ENCODE assay signal across 16 mouse cellular contexts in the genomic region with DNA sequence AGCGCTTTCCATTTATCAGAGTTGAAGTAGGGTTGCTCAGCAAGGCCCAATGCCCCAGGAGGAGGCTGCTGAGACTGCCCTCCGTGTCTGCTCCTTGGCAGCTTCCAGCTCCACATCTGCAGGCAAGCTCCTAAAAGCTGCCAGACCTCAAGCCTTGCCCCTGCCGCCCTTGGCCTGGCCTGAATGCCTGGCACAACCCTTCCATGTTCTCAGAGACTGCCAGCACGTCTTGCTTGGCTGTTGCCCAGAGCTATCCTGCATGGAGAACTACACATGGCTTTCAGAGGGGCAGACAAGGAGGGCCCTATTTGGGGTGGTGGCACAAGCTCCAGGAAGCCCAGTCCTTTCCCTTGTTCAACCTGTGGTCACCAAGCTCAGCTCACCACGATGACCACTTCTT. TPM values are rescaled to one million over a fixed set of nuclear protein-coding genes. Genes with fewer than 3 reads are reported as not detected.
DNase-seq lines count a peak whose midpoint lies in the region; ATAC-seq and TF ChIP-seq lines count a peak whose summit lies in the region.
"Had no signal": no experiment of that assay in that cellular context is flagged by ENCODE, and none has a peak within 500 bp of the region (broad histone marks: within the 10 kb centered on the region; RNA-seq: fewer than 3 reads in every experiment).

No protein-coding gene starts in this region.

- H3K9ac ChIP-seq in hindbrain, embryonic 16.5 days (ENCODE audit: low read depth, low read length), result no peak overlapping the region
- no peak overlapping the region for H3K9ac ChIP-seq in hindbrain, embryonic 12.5 days
- no peak overlapping the region for H3K9ac ChIP-seq in midbrain, postnatal 0 days (replicated peaks; ENCODE audit: low read length, poor library complexity, severe bottlenecking)
- H3K9ac ChIP-seq in midbrain, embryonic 15.5 days, result no peak overlapping the region
- H3K9ac ChIP-seq: forebrain, embryonic 15.5 days; hindbrain, embryonic 14.5 days; liver, postnatal 0 days had no signal

- WGBS in hindbrain, embryonic 16.5 days, result 71% methylated on average over 5 of the region's 5 CpGs
- 73% methylated on average over 5 of the region's 5 CpGs for WGBS in hindbrain, embryonic 12.5 days
- WGBS in midbrain, postnatal 0 days, result 71% methylated on average over 5 of the region's 5 CpGs
- WGBS in midbrain, embryonic 15.5 days, result 72% methylated on average over 5 of the region's 5 CpGs

- no peak overlapping the region for H3K27ac ChIP-seq in hindbrain, embryonic 16.5 days (ENCODE audit: low read depth, low read length)
- no peak overlapping the region for H3K27ac ChIP-seq in hindbrain, embryonic 12.5 days
- no peak overlapping the region for H3K27ac ChIP-seq in midbrain, postnatal 0 days (ENCODE audit: low read depth, low read length)
- no peak overlapping the region for H3K27ac ChIP-seq in midbrain, embryonic 15.5 days
- H3K27ac ChIP-seq: forebrain, embryonic 15.5 days; hindbrain, embryonic 14.5 days; midbrain, embryonic 10.5 days had no signal

- H3K4me1 ChIP-seq in hindbrain, embryonic 16.5 days (ENCODE audit: control insufficient read depth, insufficient read depth, low read depth, low read length), result no peaks in the 10 kb centered on the region
- H3K4me1 ChIP-seq in hindbrain, embryonic 12.5 days, result no peaks in the 10 kb centered on the region
- no peaks in the 10 kb centered on the region for H3K4me1 ChIP-seq in midbrain, postnatal 0 days (ENCODE audit: insufficient read depth, low read length)
- no peaks in the 10 kb centered on the region for H3K4me1 ChIP-seq in midbrain, embryonic 15.5 days
- H3K4me1 ChIP-seq: forebrain, embryonic 15.5 days had no signal

- peak; percentile 48 for DNase-seq in adrenal gland, postnatal 14 days
- no peak for DNase-seq in adrenal gland, adult 18-20 months (ENCODE audit: low spot score in 2 of 2)
- DNase-seq in midbrain, postnatal 0 days (ENCODE audit: low spot score), result peak; percentile 21
- peak; percentile 62 for DNase-seq in gastrocnemius, postnatal 25 days
- DNase-seq: cerebellum, adult 8-10 months; liver, postnatal 0 days had no signal

- no peaks in the 10 kb centered on the region for H3K9me3 ChIP-seq in hindbrain, embryonic 16.5 days (ENCODE audit: control insufficient read depth, low read length)
- no peaks in the 10 kb centered on the region for H3K9me3 ChIP-seq in hindbrain, embryonic 12.5 days (replicated peaks)
- H3K9me3 ChIP-seq in midbrain, postnatal 0 days (ENCODE audit: low read length), result no peaks in the 10 kb centered on the region
- no peaks in the 10 kb centered on the region for H3K9me3 ChIP-seq in midbrain, embryonic 15.5 days
- H3K9me3 ChIP-seq: forebrain, embryonic 15.5 days; midbrain, embryonic 10.5 days had no signal

- TF ChIP-seq CTCF in midbrain, postnatal 0 days (IDR thresholded peaks at IDR 0.05), result no peak

- no peak overlapping the region for H3K4me3 ChIP-seq in hindbrain, embryonic 16.5 days (ENCODE audit: low read length)
- no peak overlapping the region for H3K4me3 ChIP-seq in hindbrain, embryonic 12.5 days
- H3K4me3 ChIP-seq in midbrain, postnatal 0 days (ENCODE audit: low read depth, low read length), result no peak overlapping the region
- no peak overlapping the region for H3K4me3 ChIP-seq in midbrain, embryonic 15.5 days
- H3K4me3 ChIP-seq: forebrain, embryonic 15.5 days; midbrain, embryonic 10.5 days had no signal

- no peaks in the 10 kb centered on the region for H3K36me3 ChIP-seq in hindbrain, embryonic 16.5 days (ENCODE audit: control insufficient read depth, insufficient read depth, low read length)
- H3K36me3 ChIP-seq in hindbrain, embryonic 12.5 days, result no peaks in the 10 kb centered on the region
- H3K36me3 ChIP-seq in midbrain, postnatal 0 days (ENCODE audit: insufficient read depth, low read length), result no peaks in the 10 kb centered on the region
- no peaks in the 10 kb centered on the region for H3K36me3 ChIP-seq in midbrain, embryonic 15.5 days (replicated peaks)
- H3K36me3 ChIP-seq: forebrain, embryonic 15.5 days; midbrain, embryonic 10.5 days had no signal

- no peaks in the 10 kb centered on the region; the same call in 1 of the 2 replicates for H3K27me3 ChIP-seq in hindbrain, embryonic 16.5 days (replicated peaks; ENCODE audit: control insufficient read depth, insufficient read depth, low read length)
- H3K27me3 ChIP-seq in hindbrain, embryonic 12.5 days, result 0 out of 2 replicates have a peak, but pooled peaks cover 5% of the 10 kb centered on the region
- no peaks in the 10 kb centered on the region for H3K27me3 ChIP-seq in midbrain, postnatal 0 days (ENCODE audit: insufficient read depth, low read length)
- no peaks in the 10 kb centered on the region for H3K27me3 ChIP-seq in midbrain, embryonic 15.5 days (replicated peaks)
- H3K27me3 ChIP-seq: forebrain, embryonic 15.5 days had no signal

- peak; percentile 54; the same call in 1 of the 2 replicates for ATAC-seq in hindbrain, embryonic 16.5 days
- ATAC-seq in hindbrain, embryonic 12.5 days (ENCODE audit: low FRiP score), result no peak
- no peak for ATAC-seq in midbrain, postnatal 0 days (ENCODE audit: low FRiP score)
- ATAC-seq in midbrain, embryonic 15.5 days (replicated peaks), result no peak
- ATAC-seq in monocyte, adult 5-6 weeks (replicated peaks; ENCODE audit: insufficient number of reproducible peaks, low FRiP score, low TSS enrichment, poor library complexity, severe bottlenecking), result no peak
- ATAC-seq: forebrain, embryonic 15.5 days; liver, postnatal 0 days had no signal

- no peak overlapping the region for H3K4me2 ChIP-seq in hindbrain, embryonic 16.5 days (ENCODE audit: low read length)
- H3K4me2 ChIP-seq in hindbrain, embryonic 12.5 days (replicated peaks), result no peak overlapping the region
- H3K4me2 ChIP-seq in midbrain, postnatal 0 days (ENCODE audit: low read depth, low read length, poor library complexity, severe bottlenecking), result no peak overlapping the region
- no peak overlapping the region for H3K4me2 ChIP-seq in midbrain, embryonic 15.5 days
- H3K4me2 ChIP-seq: forebrain, embryonic 15.5 days; hindbrain, embryonic 14.5 days had no signal

RNA-seq across cellular contexts. Expression of a gene that starts 3.5 kb away (rescaled TPM):
- 183 and 214 TPM in 2 replicates for total RNA-seq in adrenal gland, postnatal 14 days (2021)
- 100 to 1,000 TPM; 221 to 292 TPM for total RNA-seq in adrenal gland, adult 18-20 months (2021)
- polyA plus RNA-seq in hindbrain, embryonic 16.5 days (2015; fragmentation: Nextera tagmentation; extraction: Ambion mirVana), result 23.2 and 40.9 TPM in 2 replicates
- polyA plus RNA-seq in hindbrain, embryonic 12.5 days (2016; fragmentation: Nextera tagmentation; extraction: Ambion mirVana), result 43.9 and 49.2 TPM in 2 replicates
- 43.9 and 44.6 TPM in 2 replicates for total RNA-seq in midbrain, postnatal 0 days (2014; rRNA removed)
- 17.1 and 19.8 TPM in 2 replicates for polyA plus RNA-seq in midbrain, postnatal 0 days (2015; fragmentation: Nextera tagmentation; extraction: Ambion mirVana)
- polyA plus RNA-seq in midbrain, embryonic 15.5 days (2015; fragmentation: Nextera tagmentation; extraction: Ambion mirVana), result 22.9 and 24.3 TPM in 2 replicates
- 100 to 1,000 TPM; 116 to 139 TPM for total RNA-seq in gastrocnemius, postnatal 25 days (2021)
- total RNA-seq in monocyte, adult 5-6 weeks (2017), result not detected in 3 replicates

RNA-seq across cellular contexts. Expression of a gene that starts 16.0 kb away (rescaled TPM):
- 16.3 and 20.9 TPM in 2 replicates for total RNA-seq in adrenal gland, postnatal 14 days (2021)
- 10 to 100 TPM; 42.1 to 52.8 TPM for total RNA-seq in adrenal gland, adult 18-20 months (2021)
- polyA plus RNA-seq in hindbrain, embryonic 16.5 days (2015; fragmentation: Nextera tagmentation; extraction: Ambion mirVana), result 8.9 and 9.1 TPM in 2 replicates
- 1.6 and 1.7 TPM in 2 replicates for polyA plus RNA-seq in hindbrain, embryonic 12.5 days (2016; fragmentation: Nextera tagmentation; extraction: Ambion mirVana)
- 40.4 and 41.9 TPM in 2 replicates for total RNA-seq in midbrain, postnatal 0 days (2014; rRNA removed)
- 6.7 and 7.9 TPM in 2 replicates for polyA plus RNA-seq in midbrain, postnatal 0 days (2015; fragmentation: Nextera tagmentation; extraction: Ambion mirVana)
- 5.9 and 7.0 TPM in 2 replicates for polyA plus RNA-seq in midbrain, embryonic 15.5 days (2015; fragmentation: Nextera tagmentation; extraction: Ambion mirVana)
- 10 to 100 TPM; 10.6 to 11.8 TPM for total RNA-seq in gastrocnemius, postnatal 25 days (2021)
- total RNA-seq in monocyte, adult 5-6 weeks (2017), result not detected in 3 replicates
- polyA plus RNA-seq: liver, postnatal 0 days; thymus, postnatal 0 days had no signal

RNA-seq across cellular contexts. Expression of a gene that starts 28.1 kb away (rescaled TPM):
- total RNA-seq in adrenal gland, postnatal 14 days (2021), result 22.8 and 25.2 TPM in 2 replicates
- 10 to 100 TPM; 20.7 to 27.4 TPM for total RNA-seq in adrenal gland, adult 18-20 months (2021)
- polyA plus RNA-seq in hindbrain, embryonic 16.5 days (2015; fragmentation: Nextera tagmentation; extraction: Ambion mirVana), result 68.4 and 70.7 TPM in 2 replicates
- 65.1 and 69.3 TPM in 2 replicates for polyA plus RNA-seq in hindbrain, embryonic 12.5 days (2016; fragmentation: Nextera tagmentation; extraction: Ambion mirVana)
- 30.7 and 34.7 TPM in 2 replicates for total RNA-seq in midbrain, postnatal 0 days (2014; rRNA removed)
- 61.7 and 63.6 TPM in 2 replicates for polyA plus RNA-seq in midbrain, postnatal 0 days (2015; fragmentation: Nextera tagmentation; extraction: Ambion mirVana)
- polyA plus RNA-seq in midbrain, embryonic 15.5 days (2015; fragmentation: Nextera tagmentation; extraction: Ambion mirVana), result 75.5 and 76.1 TPM in 2 replicates
- total RNA-seq in gastrocnemius, postnatal 25 days (2021), result 10 to 100 TPM in 1 of 2 experiments, 1 to 10 TPM in 1; 9.8 to 13.3 TPM
- 16.3 to 24.5 TPM (median 18.2 TPM) in 3 replicates for total RNA-seq in monocyte, adult 5-6 weeks (2017)

RNA-seq across cellular contexts. Expression of a gene that starts 51.8 kb away (rescaled TPM):
- total RNA-seq in adrenal gland, postnatal 14 days (2021), result not detected in 2 replicates
- total RNA-seq in adrenal gland, adult 18-20 months (2021), result not detected
- polyA plus RNA-seq in hindbrain, embryonic 16.5 days (2015; fragmentation: Nextera tagmentation; extraction: Ambion mirVana), result not detected in 2 replicates
- not detected in 2 replicates for polyA plus RNA-seq in hindbrain, embryonic 12.5 days (2016; fragmentation: Nextera tagmentation; extraction: Ambion mirVana)
- total RNA-seq in midbrain, postnatal 0 days (2014; rRNA removed), result 1.3 TPM in 1 of 2 replicates, not detected in the other
- polyA plus RNA-seq in midbrain, postnatal 0 days (2015; fragmentation: Nextera tagmentation; extraction: Ambion mirVana), result not detected in 2 replicates
- not detected in 2 replicates for polyA plus RNA-seq in midbrain, embryonic 15.5 days (2015; fragmentation: Nextera tagmentation; extraction: Ambion mirVana)
- total RNA-seq in gastrocnemius, postnatal 25 days (2021), result not detected
- total RNA-seq in monocyte, adult 5-6 weeks (2017), result not detected in 3 replicates
- total RNA-seq: left cerebral cortex, postnatal 25 days had no signal
- polyA plus RNA-seq: forebrain, embryonic 15.5 days; hindbrain, embryonic 14.5 days; kidney, embryonic 14.5 days; liver, postnatal 0 days; midbrain, embryonic 10.5 days had no signal

Comparison
In these comparisons a context has a peak if more than half of its experiments do, and no peak if none do; other contexts are left out.
1. DNase-seq: peak in adrenal gland, postnatal 14 days (single experiment), midbrain, postnatal 0 days (single experiment) and gastrocnemius, postnatal 25 days (single experiment); none in adrenal gland, adult 18-20 months (0 of 2).
2. RNA of a gene that starts 3.5 kb away (total RNA-seq): 221 to 292 TPM in adrenal gland, adult 18-20 months, 183 to 214 TPM in adrenal gland, postnatal 14 days, 116 to 139 TPM in gastrocnemius, postnatal 25 days and 43.9 to 44.6 TPM in midbrain, postnatal 0 days; not detected in monocyte, adult 5-6 weeks; every median in the first group is over 10 times any median in the second.
3. RNA of a gene that starts 16.0 kb away (total RNA-seq): 42.1 to 52.8 TPM in adrenal gland, adult 18-20 months, 40.4 to 41.9 TPM in midbrain, postnatal 0 days, 16.3 to 20.9 TPM in adrenal gland, postnatal 14 days and 10.6 to 11.8 TPM in gastrocnemius, postnatal 25 days; not detected in monocyte, adult 5-6 weeks; every median in the first group is over 10 times any median in the second.